Mouse (Mus musculus): ENCODE measurements around the gene Vps9d1. TPM values are rescaled to one million over a fixed set of nuclear protein-coding genes. Genes with fewer than 3 reads are reported as not detected.
"Not testable (repeated sequence)": the region's sequence is repeated elsewhere in the genome, so short reads cannot be mapped to it uniquely, and the experiment has no call there.

Vps9d1 gene
- polyA plus RNA-seq, 1 experiment from 2014 or later = 29.7 TPM

DNA sequence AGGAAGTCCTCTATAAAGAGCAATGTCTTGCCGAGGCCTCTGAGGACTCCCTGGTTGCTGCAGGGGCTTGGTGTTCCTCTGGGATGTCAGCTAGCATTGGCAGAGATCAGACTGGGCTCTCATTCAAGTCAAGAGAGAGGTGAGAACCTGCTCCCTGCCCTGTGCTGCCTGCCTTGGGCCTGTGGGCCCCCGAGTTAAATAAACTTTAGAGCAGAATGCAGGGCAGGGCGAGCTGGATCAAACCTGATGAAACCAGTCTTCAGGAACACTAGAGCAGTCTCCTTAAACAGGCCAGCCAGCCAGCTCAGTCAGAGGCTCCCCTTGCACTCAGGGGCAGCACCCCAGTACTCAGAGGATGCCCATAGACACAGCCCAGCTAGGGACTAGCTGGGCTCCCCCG, 17.8 kb upstream of the Vps9d1 start:
- no peaks in the 10 kb centered on the region for H3K27me3 ChIP-seq (ENCODE audit: control insufficient read depth, insufficient read depth, low read length)
- no peak overlapping the region for H3K4me2 ChIP-seq (replicated peaks; ENCODE audit: low read depth, low read length)
- no peaks in the 10 kb centered on the region for H3K9me3 ChIP-seq (ENCODE audit: control insufficient read depth, low read depth, low read length)
- peaks cover 26% of the 10 kb centered on the region for H3K36me3 ChIP-seq (ENCODE audit: control insufficient read depth, insufficient read depth, low read length)
- H3K4me1 ChIP-seq (ENCODE audit: control insufficient read depth, insufficient read depth, low read length) = no peaks in the 10 kb centered on the region
- no peak for ATAC-seq (ENCODE audit: insufficient number of reproducible peaks, insufficient read depth, low FRiP score, low read depth)
- H3K4me3 ChIP-seq (ENCODE audit: low read depth, low read length) = no peak overlapping the region
- H3K9ac ChIP-seq (replicated peaks; ENCODE audit: low read depth, low read length) = no peak overlapping the region
- 67% methylated on average over 4 of the region's 4 CpGs for WGBS
- no peak overlapping the region for H3K27ac ChIP-seq (ENCODE audit: low read length)

DNA sequence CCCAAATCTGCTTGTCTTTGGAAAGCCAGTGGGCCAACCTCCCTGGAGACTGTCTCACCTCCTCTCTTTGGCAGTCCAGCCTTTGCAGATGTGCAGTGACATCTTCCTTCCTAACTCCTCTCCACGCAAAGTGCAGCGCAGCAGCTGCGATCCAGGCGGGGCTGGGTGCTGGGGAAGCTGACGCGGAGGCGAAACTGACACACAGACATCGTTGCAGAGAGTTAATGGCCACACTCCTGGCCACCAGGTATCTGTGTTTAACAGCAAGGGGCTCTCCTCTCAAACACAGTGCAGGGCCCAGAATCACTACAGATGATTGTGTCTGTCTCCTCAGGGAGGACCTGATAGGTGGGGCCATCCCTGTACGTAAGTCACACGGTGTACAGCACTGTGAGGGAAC, 17.0 kb upstream of the Vps9d1 start:
- Histone ChIP-seq H3K9me3 (ENCODE audit: control insufficient read depth, low read depth, low read length) (no peaks in the 10 kb centered on the region), H3K4me1 (ENCODE audit: control insufficient read depth, insufficient read depth, low read length) (no peaks in the 10 kb centered on the region), H3K4me3 (ENCODE audit: low read depth, low read length) (no peak overlapping the region), H3K9ac (replicated peaks; ENCODE audit: low read depth, low read length) (no peak overlapping the region), H3K27ac (ENCODE audit: low read length) (no peak overlapping the region), H3K36me3 (ENCODE audit: control insufficient read depth, insufficient read depth, low read length) (peaks cover 34% of the 10 kb centered on the region), H3K4me2 (replicated peaks; ENCODE audit: low read depth, low read length) (no peak overlapping the region), H3K27me3 (ENCODE audit: control insufficient read depth, insufficient read depth, low read length) (no peaks in the 10 kb centered on the region)
- WGBS = 89% methylated on average over 10 of the region's 10 CpGs
- ATAC-seq (ENCODE audit: insufficient number of reproducible peaks, insufficient read depth, low FRiP score, low read depth) = no peak

DNA sequence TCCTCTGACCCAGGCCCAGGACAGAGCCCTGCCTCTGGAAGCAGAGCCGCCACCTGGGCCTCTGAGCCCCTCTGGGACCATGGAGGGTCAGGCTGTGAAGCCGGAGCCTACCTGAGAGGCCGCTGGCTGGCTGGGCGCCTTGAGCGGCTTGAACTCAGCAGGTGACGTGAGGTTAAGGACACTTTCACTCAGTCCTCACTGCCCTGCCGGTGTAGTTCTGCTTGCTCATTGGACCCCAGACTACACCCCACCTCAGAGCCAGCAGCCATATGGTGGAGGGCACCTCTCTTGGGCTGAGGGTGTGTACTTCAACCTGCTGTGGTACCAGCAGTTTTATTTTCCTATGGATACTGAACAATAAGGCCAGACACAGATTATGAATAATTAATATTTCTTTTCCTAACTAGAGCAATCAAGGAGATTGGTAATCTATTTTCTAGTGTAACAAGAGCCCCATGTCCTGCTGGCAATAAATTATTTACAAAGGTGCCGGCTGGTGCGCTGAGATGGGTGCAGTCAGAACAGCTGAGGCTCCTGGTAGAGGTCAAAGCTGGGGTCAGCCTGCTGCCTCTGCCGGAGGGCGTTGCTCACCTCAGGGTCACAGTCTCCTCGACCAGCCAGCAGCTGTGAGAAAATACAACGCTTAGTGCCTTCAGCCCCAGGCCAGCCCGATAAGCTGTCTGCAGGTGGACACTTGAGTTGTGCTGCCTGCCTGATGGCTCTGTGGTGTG, 13.9 kb upstream of the Vps9d1 start:
- ATAC-seq (ENCODE audit: insufficient number of reproducible peaks, insufficient read depth, low FRiP score, low read depth) = peak; percentile 46; the same call in 1 of the 2 replicates
- Histone ChIP-seq H3K9ac (replicated peaks; ENCODE audit: low read depth, low read length) (no peak overlapping the region), H3K4me3 (ENCODE audit: low read depth, low read length) (no peak overlapping the region), H3K27me3 (ENCODE audit: control insufficient read depth, insufficient read depth, low read length) (no peaks in the 10 kb centered on the region), H3K4me2 (replicated peaks; ENCODE audit: low read depth, low read length) (no peak overlapping the region), H3K4me1 (ENCODE audit: control insufficient read depth, insufficient read depth, low read length) (no peaks in the 10 kb centered on the region), H3K9me3 (ENCODE audit: control insufficient read depth, low read depth, low read length) (no peaks in the 10 kb centered on the region), H3K36me3 (ENCODE audit: control insufficient read depth, insufficient read depth, low read length) (peaks cover 55% of the 10 kb centered on the region), H3K27ac (ENCODE audit: low read length) (no peak overlapping the region)
- 67% methylated on average over 14 of the region's 14 CpGs for WGBS

DNA sequence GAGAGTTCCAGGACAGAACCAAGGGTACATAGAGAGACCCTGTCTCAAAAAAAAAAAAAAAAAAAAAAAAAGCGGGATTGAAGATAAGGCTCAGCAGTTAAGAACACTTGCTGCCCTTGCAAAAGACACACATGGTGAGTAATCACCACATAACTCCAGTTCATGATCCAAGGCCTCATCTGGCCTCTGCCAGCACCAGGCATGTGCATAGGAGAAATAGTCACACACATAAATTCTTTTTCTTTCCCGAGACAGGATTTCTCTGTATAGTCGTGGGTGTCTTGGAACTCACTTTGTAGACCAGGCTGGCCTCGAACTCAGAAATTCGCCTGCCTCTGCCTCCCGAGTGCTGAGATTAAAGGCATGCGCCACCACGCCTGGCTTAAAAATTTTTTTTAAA, 3.4 kb upstream of the Vps9d1 start:
- H3K27me3 ChIP-seq (ENCODE audit: control insufficient read depth, insufficient read depth, low read length); H3K4me2 ChIP-seq (replicated peaks; ENCODE audit: low read depth, low read length); H3K9ac ChIP-seq (replicated peaks; ENCODE audit: low read depth, low read length); H3K27ac ChIP-seq (ENCODE audit: low read length); ATAC-seq (ENCODE audit: insufficient number of reproducible peaks, insufficient read depth, low FRiP score, low read depth); H3K9me3 ChIP-seq (ENCODE audit: control insufficient read depth, low read depth, low read length); H3K4me3 ChIP-seq (ENCODE audit: low read depth, low read length): not testable (repeated sequence)
- 93% methylated on average over 7 of the region's 8 CpGs for WGBS
- H3K4me1 ChIP-seq (ENCODE audit: control insufficient read depth, insufficient read depth, low read length) = peaks cover 11% of the 10 kb centered on the region; the same call in 1 of the 2 replicates
- H3K36me3 ChIP-seq (ENCODE audit: control insufficient read depth, insufficient read depth, low read length) = peaks cover 43% of the 10 kb centered on the region

DNA sequence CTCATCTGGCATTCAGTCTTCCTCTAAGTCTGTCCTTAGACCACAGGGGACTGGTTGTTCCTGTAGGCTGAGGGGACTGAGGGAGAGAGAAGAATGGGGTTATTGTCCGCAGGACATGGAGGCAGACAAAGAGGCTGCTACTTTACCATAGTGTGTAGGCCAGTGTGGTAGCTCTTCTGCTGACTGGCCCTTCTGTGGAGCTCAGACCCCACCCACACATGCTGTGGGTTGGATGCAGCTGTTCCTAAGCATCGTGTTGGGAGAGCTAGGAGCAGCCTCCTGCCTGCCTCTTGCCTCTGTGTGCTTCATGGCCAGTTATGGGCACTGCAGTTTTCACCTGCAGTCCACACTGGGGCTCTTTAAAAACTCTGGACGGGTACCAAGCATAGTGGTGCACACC, 3.0 kb upstream of the Vps9d1 start:
- H3K36me3 ChIP-seq (ENCODE audit: control insufficient read depth, insufficient read depth, low read length) = peaks cover 43% of the 10 kb centered on the region
- no peaks in the 10 kb centered on the region for H3K9me3 ChIP-seq (ENCODE audit: control insufficient read depth, low read depth, low read length)
- no peak overlapping the region for H3K4me2 ChIP-seq (replicated peaks; ENCODE audit: low read depth, low read length)
- ATAC-seq (ENCODE audit: insufficient number of reproducible peaks, insufficient read depth, low FRiP score, low read depth) = no peak
- H3K4me3 ChIP-seq (ENCODE audit: low read depth, low read length) = no peak overlapping the region
- no peaks in the 10 kb centered on the region for H3K27me3 ChIP-seq (ENCODE audit: control insufficient read depth, insufficient read depth, low read length)
- WGBS = 85% methylated on average over 3 of the region's 3 CpGs
- peak overlapping the region; percentile 12; the same call in 1 of the 2 replicates for H3K27ac ChIP-seq (ENCODE audit: low read length)
- peaks cover 11% of the 10 kb centered on the region; the same call in 1 of the 2 replicates for H3K4me1 ChIP-seq (ENCODE audit: control insufficient read depth, insufficient read depth, low read length)
- H3K9ac ChIP-seq (replicated peaks; ENCODE audit: low read depth, low read length) = no peak overlapping the region

GRCm38 (mm10) chr8:123255170-123255569, 1.0 kb upstream of the Vps9d1 start:
- peak overlapping the region; percentile 87 for H3K4me2 ChIP-seq (replicated peaks; ENCODE audit: low read depth, low read length)
- H3K27ac ChIP-seq (ENCODE audit: low read length) = no peak overlapping the region; the same call in 1 of the 2 replicates
- peak overlapping the region; percentile 92; the same call in 1 of the 2 replicates for H3K9ac ChIP-seq (replicated peaks; ENCODE audit: low read depth, low read length)
- WGBS = 72% methylated on average over 6 of the region's 6 CpGs
- ATAC-seq (ENCODE audit: insufficient number of reproducible peaks, insufficient read depth, low FRiP score, low read depth) = no peak
- no peaks in the 10 kb centered on the region for H3K27me3 ChIP-seq (ENCODE audit: control insufficient read depth, insufficient read depth, low read length)
- no peaks in the 10 kb centered on the region for H3K9me3 ChIP-seq (ENCODE audit: control insufficient read depth, low read depth, low read length)
- H3K36me3 ChIP-seq (ENCODE audit: control insufficient read depth, insufficient read depth, low read length) = peaks cover 51% of the 10 kb centered on the region
- H3K4me1 ChIP-seq (ENCODE audit: control insufficient read depth, insufficient read depth, low read length) = peaks cover 11% of the 10 kb centered on the region; the same call in 1 of the 2 replicates
- peak overlapping the region; percentile 98 for H3K4me3 ChIP-seq (ENCODE audit: low read depth, low read length)

GRCm38 (mm10) chr8:123253451-123254098, 573 bp downstream of the Vps9d1 start:
- peaks cover 45% of the 10 kb centered on the region for H3K36me3 ChIP-seq (ENCODE audit: control insufficient read depth, insufficient read depth, low read length)
- H3K27me3 ChIP-seq (ENCODE audit: control insufficient read depth, insufficient read depth, low read length) = no peaks in the 10 kb centered on the region
- peak overlapping the region; percentile 98 for H3K4me3 ChIP-seq (ENCODE audit: low read depth, low read length)
- WGBS = 0% methylated on average over 38 of the region's 40 CpGs
- peak overlapping the region; percentile 82 for H3K27ac ChIP-seq (ENCODE audit: low read length)
- H3K9me3 ChIP-seq (ENCODE audit: control insufficient read depth, low read depth, low read length) = no peaks in the 10 kb centered on the region
- H3K9ac ChIP-seq (replicated peaks; ENCODE audit: low read depth, low read length) = peak overlapping the region; percentile 92
- peak overlapping the region; percentile 66 for H3K4me2 ChIP-seq (replicated peaks; ENCODE audit: low read depth, low read length)
- 0 out of 2 replicates have a peak, but pooled peaks have one; percentile 16 for ATAC-seq (ENCODE audit: insufficient number of reproducible peaks, insufficient read depth, low FRiP score, low read depth)
- peaks cover 11% of the 10 kb centered on the region; the same call in 1 of the 2 replicates for H3K4me1 ChIP-seq (ENCODE audit: control insufficient read depth, insufficient read depth, low read length)

DNA sequence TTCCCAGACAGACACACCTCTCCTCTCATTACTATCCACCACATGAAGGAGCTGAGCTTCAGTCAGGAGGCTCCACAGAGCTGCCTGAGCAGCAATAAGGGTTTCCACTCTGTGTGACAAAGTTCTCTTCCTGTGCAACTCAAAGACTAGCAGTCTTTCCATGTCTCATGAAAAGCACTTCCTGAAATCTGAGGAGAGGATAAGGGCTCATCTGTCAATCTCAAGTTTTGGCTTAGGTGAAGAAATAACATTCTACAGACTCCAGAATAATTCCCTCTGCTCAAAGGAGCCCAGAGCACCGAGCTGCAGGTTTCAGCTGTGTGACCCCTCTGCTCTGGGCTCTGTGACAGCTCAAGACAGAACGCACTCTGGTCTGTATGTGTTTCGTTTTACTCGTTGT, 1.2 kb downstream of the Vps9d1 start:
- no peak for ATAC-seq (ENCODE audit: insufficient number of reproducible peaks, insufficient read depth, low FRiP score, low read depth)
- H3K4me3 ChIP-seq (ENCODE audit: low read depth, low read length) = peak overlapping the region; percentile 98; the same call in 1 of the 2 replicates
- 44% methylated on average over 4 of the region's 4 CpGs for WGBS
- no peaks in the 10 kb centered on the region for H3K9me3 ChIP-seq (ENCODE audit: control insufficient read depth, low read depth, low read length)
- H3K27me3 ChIP-seq (ENCODE audit: control insufficient read depth, insufficient read depth, low read length) = no peaks in the 10 kb centered on the region
- H3K4me1 ChIP-seq (ENCODE audit: control insufficient read depth, insufficient read depth, low read length) = peaks cover 11% of the 10 kb centered on the region; the same call in 1 of the 2 replicates
- H3K4me2 ChIP-seq (replicated peaks; ENCODE audit: low read depth, low read length) = peak overlapping the region; percentile 66
- H3K9ac ChIP-seq (replicated peaks; ENCODE audit: low read depth, low read length) = no peak overlapping the region; the same call in 1 of the 2 replicates
- H3K27ac ChIP-seq (ENCODE audit: low read length) = peak overlapping the region; percentile 82; the same call in 1 of the 2 replicates
- H3K36me3 ChIP-seq (ENCODE audit: control insufficient read depth, insufficient read depth, low read length) = peaks cover 43% of the 10 kb centered on the region
